Mouse (Mus musculus) retina, postnatal 7 days (tissue): ENCODE data around the gene Cldn10.

Experiments
- DNase-seq: peaks from one replicate; pipeline ENCODE4 v3.0.0-alpha.2; 2012; ENCODE audit warnings: low read depth, low spot score

Cldn10 gene

GRCm38 (mm10) chr14:118864905-118865304 is 77.2 kb downstream of the Cldn10 start:
- no peak for DNase-seq

- DNase-seq = no peak
Measured at GRCm38 (mm10) chr14:118866014-118866811, 78.5 kb downstream of the Cldn10 start.

GRCm38 (mm10) chr14:118867366-118867765 is 79.7 kb downstream of the Cldn10 start:
- no peak for DNase-seq

GRCm38 (mm10) chr14:118868102-118868724 is 80.5 kb downstream of the Cldn10 start:
- DNase-seq = no peak

GRCm38 (mm10) chr14:118869712-118870111 is 82.0 kb downstream of the Cldn10 start:
- DNase-seq = no peak

- no peak for DNase-seq
Measured at GRCm38 (mm10) chr14:118874126-118874525, 86.4 kb downstream of the Cldn10 start.

- DNase-seq = no peak
Measured at GRCm38 (mm10) chr14:118874786-118875415, 87.2 kb downstream of the Cldn10 start.

- DNase-seq = no peak
Measured at GRCm38 (mm10) chr14:118878346-118878910, 90.7 kb downstream of the Cldn10 start.

GRCm38 (mm10) chr14:118880696-118881095 is 93.0 kb downstream of the Cldn10 start:
- no peak for DNase-seq

GRCm38 (mm10) chr14:118883344-118884249 is 95.9 kb downstream of the Cldn10 start:
- no peak for DNase-seq

GRCm38 (mm10) chr14:118884250-118884556 is 96.5 kb downstream of the Cldn10 start:
- DNase-seq = no peak

- no peak for DNase-seq
Measured at GRCm38 (mm10) chr14:118890101-118890500, 102.4 kb downstream of the Cldn10 start.

GRCm38 (mm10) chr14:118895228-118895627 is 107.5 kb downstream of the Cldn10 start:
- no peak for DNase-seq

GRCm38 (mm10) chr14:118895655-118896054 is 107.9 kb downstream of the Cldn10 start:
- no peak for DNase-seq

GRCm38 (mm10) chr14:118899940-118900339 is 112.2 kb downstream of the Cldn10 start:
- DNase-seq = no peak

- DNase-seq = no peak
Measured at GRCm38 (mm10) chr14:118900911-118901310, 113.2 kb downstream of the Cldn10 start.

- no peak for DNase-seq
Measured at GRCm38 (mm10) chr14:118903397-118903796, 115.7 kb downstream of the Cldn10 start.

- DNase-seq = no peak
Measured at GRCm38 (mm10) chr14:118903867-118904562, 116.3 kb downstream of the Cldn10 start.

GRCm38 (mm10) chr14:118907592-118907991 is 119.9 kb downstream of the Cldn10 start:
- no peak for DNase-seq

GRCm38 (mm10) chr14:118909872-118910271 is 122.2 kb downstream of the Cldn10 start:
- no peak for DNase-seq
